Comparison of ENCODE assay signal across 8 mouse cellular contexts in genomic region chr7:29983690-29984380, GRCm38 (mm10). TPM values are rescaled to one million over a fixed set of nuclear protein-coding genes. Genes with fewer than 3 reads are reported as not detected.
DNase-seq lines count a peak whose midpoint lies in the region; ATAC-seq and TF ChIP-seq lines count a peak whose summit lies in the region.

Gene Zfp568 (plus strand): TSS chr7:29983955.

- peaks cover 43% of the 10 kb centered on the region for H3K79me3 ChIP-seq in C2C12 (ENCODE audit: low read depth)

- H3K27me3 ChIP-seq in C2C12 (ENCODE audit: control insufficient read depth, insufficient read depth, insufficient read length): no peaks in the 10 kb centered on the region
- H3K27me3 ChIP-seq in erythroblast, embryonic 14.5 days (ENCODE audit: control insufficient read depth): no peaks in the 10 kb centered on the region
- no peaks in the 10 kb centered on the region for H3K27me3 ChIP-seq in heart, embryonic 12.5 days (replicated peaks)
- H3K27me3 ChIP-seq in kidney, postnatal 0 days (ENCODE audit: insufficient read depth, low read length): no peaks in the 10 kb centered on the region
- H3K27me3 ChIP-seq in liver, embryonic 11.5 days (replicated peaks; ENCODE audit: control insufficient read depth, insufficient read depth, low read length): no peaks in the 10 kb centered on the region
- no peaks in the 10 kb centered on the region for H3K27me3 ChIP-seq in stomach, embryonic 14.5 days (ENCODE audit: control insufficient read depth, insufficient read depth, low read length)

- H3ac ChIP-seq in C2C12 (ENCODE audit: control insufficient read depth, insufficient read length, low read depth): peak within 1 kb of the TSS; percentile 91

- peak; percentile 100 for TF ChIP-seq POLR2A in brain, embryonic 14.5 days (IDR thresholded peaks at IDR 0.05; ENCODE audit: borderline replicate concordance, extremely low read depth, insufficient read depth, insufficient read length, poor library complexity, severe bottlenecking)

- ATAC-seq in heart, embryonic 12.5 days (ENCODE audit: insufficient number of reproducible peaks, low FRiP score): peak; percentile 95
- ATAC-seq in kidney, postnatal 0 days (replicated peaks; ENCODE audit: low FRiP score, low read depth): peak; percentile 97
- peak; percentile 90 for ATAC-seq in liver, embryonic 11.5 days (replicated peaks; ENCODE audit: low FRiP score)
- ATAC-seq in stomach, embryonic 14.5 days (ENCODE audit: insufficient number of reproducible peaks, insufficient read depth, low FRiP score, low read depth): peak; percentile 91

- peaks cover 31% of the 10 kb centered on the region for H3K36me3 ChIP-seq in C2C12 (ENCODE audit: control insufficient read depth, insufficient read depth)
- H3K36me3 ChIP-seq in erythroblast, embryonic 14.5 days (ENCODE audit: control insufficient read depth): peaks cover 26% of the 10 kb centered on the region
- H3K36me3 ChIP-seq in heart, embryonic 12.5 days: peaks cover 29% of the 10 kb centered on the region
- H3K36me3 ChIP-seq in kidney, postnatal 0 days (ENCODE audit: insufficient read depth, low read length): peaks cover 10% of the 10 kb centered on the region
- H3K36me3 ChIP-seq in liver, embryonic 11.5 days (ENCODE audit: control insufficient read depth, insufficient read depth, low read length): peaks cover 14% of the 10 kb centered on the region
- peaks cover 13% of the 10 kb centered on the region; the same call in 1 of the 2 replicates for H3K36me3 ChIP-seq in stomach, embryonic 14.5 days (ENCODE audit: control insufficient read depth, insufficient read depth, low read length)

- H3K4me2 ChIP-seq in heart, embryonic 12.5 days: peak within 1 kb of the TSS; percentile 71
- H3K4me2 ChIP-seq in kidney, postnatal 0 days (ENCODE audit: low read length): peak within 1 kb of the TSS; percentile 64
- peak within 1 kb of the TSS; percentile 86 for H3K4me2 ChIP-seq in liver, embryonic 11.5 days
- H3K4me2 ChIP-seq in stomach, embryonic 14.5 days (replicated peaks; ENCODE audit: low read depth, low read length): peak within 1 kb of the TSS; percentile 60

- peak; percentile 59 for TF ChIP-seq CTCF in C2C12 (IDR thresholded peaks at IDR 0.05; ENCODE audit: control insufficient read depth, insufficient read depth, insufficient read length)
- TF ChIP-seq CTCF in brain, embryonic 14.5 days (IDR thresholded peaks at IDR 0.05; ENCODE audit: borderline replicate concordance, extremely low read depth, insufficient read depth, insufficient read length): peak; percentile 60; the same call in 1 of the 2 replicates
- TF ChIP-seq CTCF in kidney, postnatal 0 days (IDR thresholded peaks at IDR 0.05; ENCODE audit: low read depth): peak; percentile 69

- no peaks in the 10 kb centered on the region for H3K9me3 ChIP-seq in erythroblast, embryonic 14.5 days (ENCODE audit: control insufficient read depth, low read length)
- H3K9me3 ChIP-seq in heart, embryonic 12.5 days (replicated peaks): peaks cover 7% of the 10 kb centered on the region; the same call in 1 of the 2 replicates
- H3K9me3 ChIP-seq in kidney, postnatal 0 days (replicated peaks; ENCODE audit: low read length): no peaks in the 10 kb centered on the region
- 0 out of 2 replicates have a peak, but pooled peaks cover 3% of the 10 kb centered on the region for H3K9me3 ChIP-seq in liver, embryonic 11.5 days (ENCODE audit: control insufficient read depth, low read length)
- H3K9me3 ChIP-seq in stomach, embryonic 14.5 days (ENCODE audit: control insufficient read depth, low read depth, low read length): no peaks in the 10 kb centered on the region; the same call in 1 of the 2 replicates

- peak within 1 kb of the TSS; percentile 99 for H3K27ac ChIP-seq in heart, embryonic 12.5 days (ENCODE audit: poor library complexity, severe bottlenecking)
- H3K27ac ChIP-seq in kidney, postnatal 0 days: peak within 1 kb of the TSS; percentile 92
- peak within 1 kb of the TSS; percentile 93 for H3K27ac ChIP-seq in liver, embryonic 11.5 days (ENCODE audit: low read depth, low read length)
- H3K27ac ChIP-seq in stomach, embryonic 14.5 days (ENCODE audit: low read length): peak within 1 kb of the TSS; percentile 97

- H3K4me3 ChIP-seq in C2C12 (ENCODE audit: insufficient read depth, poor library complexity, severe bottlenecking): peak within 1 kb of the TSS; percentile 71
- H3K4me3 ChIP-seq in erythroblast, embryonic 14.5 days (replicated peaks): peak within 1 kb of the TSS; percentile 95
- peak within 1 kb of the TSS; percentile 91 for H3K4me3 ChIP-seq in heart, embryonic 12.5 days
- peak within 1 kb of the TSS; percentile 84 for H3K4me3 ChIP-seq in kidney, postnatal 0 days (replicated peaks; ENCODE audit: low read depth, low read length)
- peak within 1 kb of the TSS; percentile 89 for H3K4me3 ChIP-seq in liver, embryonic 11.5 days (ENCODE audit: low read depth, low read length)
- H3K4me3 ChIP-seq in stomach, embryonic 14.5 days (ENCODE audit: low read depth, low read length): peak within 1 kb of the TSS; percentile 82

- peak within 1 kb of the TSS; percentile 96 for H3K9ac ChIP-seq in heart, embryonic 12.5 days
- H3K9ac ChIP-seq in kidney, postnatal 0 days (ENCODE audit: low read depth, low read length): peak within 1 kb of the TSS; percentile 84
- peak within 1 kb of the TSS; percentile 91 for H3K9ac ChIP-seq in liver, embryonic 11.5 days (ENCODE audit: low read depth, low read length)
- peak within 1 kb of the TSS; percentile 69 for H3K9ac ChIP-seq in stomach, embryonic 14.5 days (replicated peaks; ENCODE audit: low read depth, low read length)

- WGBS in heart, embryonic 12.5 days: under 1% methylated on average over 62 of the region's 62 CpGs
- under 1% methylated on average over 62 of the region's 62 CpGs for WGBS in kidney, postnatal 0 days
- WGBS in liver, embryonic 11.5 days: under 1% methylated on average over 62 of the region's 62 CpGs
- under 1% methylated on average over 62 of the region's 62 CpGs for WGBS in stomach, embryonic 14.5 days

- H3K4me1 ChIP-seq in erythroblast, embryonic 14.5 days (ENCODE audit: control insufficient read depth): peaks cover 29% of the 10 kb centered on the region
- peaks cover 39% of the 10 kb centered on the region for H3K4me1 ChIP-seq in heart, embryonic 12.5 days (replicated peaks)
- peaks cover 8% of the 10 kb centered on the region; the same call in 1 of the 2 replicates for H3K4me1 ChIP-seq in kidney, postnatal 0 days (replicated peaks; ENCODE audit: insufficient read depth, low read length)
- H3K4me1 ChIP-seq in liver, embryonic 11.5 days (replicated peaks; ENCODE audit: control insufficient read depth, insufficient read depth, low read length): 0 out of 2 replicates have a peak, but pooled peaks cover 5% of the 10 kb centered on the region
- 0 out of 2 replicates have a peak, but pooled peaks cover 10% of the 10 kb centered on the region for H3K4me1 ChIP-seq in stomach, embryonic 14.5 days (ENCODE audit: control insufficient read depth, insufficient read depth, low read length)

- peaks cover 49% of the 10 kb centered on the region for H3K79me2 ChIP-seq in C2C12 (ENCODE audit: control insufficient read depth, insufficient read depth)

- peak; percentile 96 for DNase-seq in brain, embryonic 14.5 days (ENCODE audit: low read depth)
- peak; percentile 97 for DNase-seq in kidney, postnatal 0 days (ENCODE audit: low spot score)
- peak; percentile 88 for DNase-seq in liver, embryonic 11.5 days (ENCODE audit: low spot score)
- peak; percentile 80 for DNase-seq in naive thymus-derived CD4-positive, alpha-beta T cell, adult 2 months (ENCODE audit: low read depth)

TF ChIP-seq in C2C12, 6 proteins besides CTCF, POLR2A, EP300 and RAD21:
- no peak for TF ChIP-seq MAX (IDR thresholded peaks at IDR 0.05)
- no peak for TF ChIP-seq FOSL1 (IDR thresholded peaks at IDR 0.05; ENCODE audit: insufficient read depth, low read length, poor library complexity, severe bottlenecking)
- TF ChIP-seq MYOD1 (IDR thresholded peaks at IDR 0.05; ENCODE audit: control insufficient read depth, insufficient read length, low read depth): peak; percentile 64

RNA-seq across cellular contexts. Expression of gene Zfp568, which starts in this region (rescaled TPM):
- polyA plus RNA-seq in C2C12 (2012; fragmentation: generic; extraction: Trizol): 11.0 TPM
- polyA plus RNA-seq in brain, embryonic 14.5 days (2012; rRNA removed): 6.4 and 7.2 TPM in 2 replicates
- 0.04 TPM in 2 replicates for polyA plus RNA-seq in erythroblast, embryonic 14.5 days (2012)
- 35.4 and 36.7 TPM in 2 replicates for polyA plus RNA-seq in heart, embryonic 12.5 days (2016; fragmentation: Nextera tagmentation; extraction: Ambion mirVana)
- polyA plus RNA-seq in kidney, postnatal 0 days (2015; fragmentation: Nextera tagmentation; extraction: Ambion mirVana): 6.4 TPM in 2 replicates
- polyA plus RNA-seq in liver, embryonic 11.5 days (2014; fragmentation: Nextera tagmentation; extraction: Ambion mirVana): 23.6 and 25.3 TPM in 2 replicates
- polyA plus RNA-seq in stomach, embryonic 14.5 days (2014; fragmentation: Nextera tagmentation; extraction: Ambion mirVana): 21.6 and 25.0 TPM in 2 replicates

Comparison
In these comparisons a context has a peak if more than half of its experiments do, and no peak if none do; other contexts are left out.
1. Peak in every context shown above with its lines: DNase-seq, ATAC-seq, H3K4me3 ChIP-seq and H3K27ac ChIP-seq.